Mouse (Mus musculus) ovary, postnatal 10 days (tissue): Measurements from ENCODE around the gene Ppp1r12b.

ENCODE experiments used
- DNase-seq: peaks from one replicate; pipeline ENCODE4 v3.0.0; 2022; ENCODE audit warnings: low spot score

Gene Ppp1r12b

GRCm38 (mm10) chr1:134719718-134720304, 235.9 kb downstream of the Ppp1r12b start:
- no peak for DNase-seq

GRCm38 (mm10) chr1:134715092-134715491, 240.7 kb downstream of the Ppp1r12b start:
- no peak for DNase-seq

GRCm38 (mm10) chr1:134714166-134714565, 241.6 kb downstream of the Ppp1r12b start:
- DNase-seq: no peak

GRCm38 (mm10) chr1:134713421-134713969, 242.2 kb downstream of the Ppp1r12b start:
- DNase-seq: no peak

GRCm38 (mm10) chr1:134712781-134713299, 242.9 kb downstream of the Ppp1r12b start:
- DNase-seq: no peak

- DNase-seq: no peak
These were observed 244.1 kb downstream of the Ppp1r12b start for GRCm38 (mm10) chr1:134711653-134712052.

- DNase-seq: no peak
These were observed 244.7 kb downstream of the Ppp1r12b start for GRCm38 (mm10) chr1:134711061-134711460.

GRCm38 (mm10) chr1:134709411-134710306, 246.1 kb downstream of the Ppp1r12b start:
- no peak for DNase-seq

GRCm38 (mm10) chr1:134708801-134709385, 246.8 kb downstream of the Ppp1r12b start:
- DNase-seq: no peak

GRCm38 (mm10) chr1:134708274-134708673, 247.5 kb downstream of the Ppp1r12b start:
- no peak for DNase-seq

GRCm38 (mm10) chr1:134707516-134707915, 248.2 kb downstream of the Ppp1r12b start:
- no peak for DNase-seq

- no peak for DNase-seq
These were observed 249.2 kb downstream of the Ppp1r12b start for GRCm38 (mm10) chr1:134706549-134706948.
